In the genomic region with DNA sequence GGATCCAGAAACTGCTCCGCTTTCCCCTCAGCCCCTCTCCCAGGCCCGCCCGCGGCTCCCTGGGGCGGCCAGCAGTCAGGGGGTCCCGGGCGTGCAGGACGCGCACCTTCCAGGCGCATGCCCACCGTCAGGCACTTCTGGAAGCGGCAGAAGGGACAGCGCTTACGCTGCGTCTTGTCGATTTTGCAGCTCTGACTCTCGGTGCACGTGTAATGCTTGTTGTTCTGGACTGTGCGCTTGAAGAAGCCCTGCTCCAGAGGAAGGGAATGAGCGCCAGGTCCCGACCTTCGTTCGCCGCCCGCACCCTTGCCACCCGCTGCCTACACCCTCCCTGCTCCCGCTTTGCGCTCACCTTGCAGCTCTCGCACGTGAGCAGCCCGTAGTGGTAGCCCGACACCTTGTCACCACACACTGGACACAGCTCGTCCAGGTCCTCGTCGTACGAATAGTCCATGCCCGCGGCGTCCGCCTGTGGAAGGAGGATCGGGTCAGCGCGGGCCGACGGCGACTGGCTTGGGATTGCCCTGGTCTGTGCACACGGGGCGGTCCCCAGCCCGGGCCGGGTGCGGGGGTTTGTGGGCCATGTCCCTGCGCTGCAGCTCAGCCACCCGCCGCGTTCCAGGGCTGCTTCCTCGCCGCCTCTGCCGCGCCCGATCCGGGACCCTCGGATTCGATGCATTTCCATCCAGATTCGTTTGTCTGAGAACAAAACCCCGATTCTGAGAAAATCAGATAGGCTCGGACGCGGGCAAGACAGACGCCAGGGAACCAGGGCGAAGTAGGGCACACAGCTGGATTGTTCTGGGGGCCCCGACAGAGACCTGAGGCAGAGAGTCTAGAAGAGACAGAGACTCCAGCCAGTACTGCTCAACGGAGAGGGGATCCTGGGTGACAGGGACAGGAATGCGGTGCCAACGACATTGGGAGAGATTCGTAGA, we compare ENCODE assay signal across 9 mouse cellular contexts. TPM values are rescaled to one million over a fixed set of nuclear protein-coding genes. Genes with fewer than 3 reads are reported as not detected.
DNase-seq lines count a peak whose midpoint lies in the region; ATAC-seq lines count a peak whose summit lies in the region.
"Had no signal": no experiment of that assay in that cellular context is flagged by ENCODE, and none has a peak within 500 bp of the region (broad histone marks: within the 10 kb centered on the region; RNA-seq: fewer than 3 reads in every experiment).

No protein-coding gene starts in this region.

- no peak overlapping the region for H3K27ac ChIP-seq in heart, embryonic 12.5 days (ENCODE audit: poor library complexity, severe bottlenecking)
- H3K27ac ChIP-seq in neural tube, embryonic 13.5 days (replicated peaks): no peak overlapping the region

- no peaks in the 10 kb centered on the region for H3K9me3 ChIP-seq in heart, embryonic 12.5 days (replicated peaks)
- H3K9me3 ChIP-seq in neural tube, embryonic 13.5 days: no peaks in the 10 kb centered on the region

- H3K4me1 ChIP-seq in heart, embryonic 12.5 days (replicated peaks): peaks cover 22% of the 10 kb centered on the region
- H3K4me1 ChIP-seq in neural tube, embryonic 13.5 days (replicated peaks): peaks cover 21% of the 10 kb centered on the region

- ATAC-seq in heart, embryonic 12.5 days (ENCODE audit: insufficient number of reproducible peaks, low FRiP score): no peak
- ATAC-seq in neural tube, embryonic 13.5 days (ENCODE audit: low read depth): 0 out of 2 replicates have a peak, but pooled peaks have one; percentile 16
- ATAC-seq in monocyte, adult 5-6 weeks (replicated peaks; ENCODE audit: insufficient number of reproducible peaks, low FRiP score, low TSS enrichment, poor library complexity, severe bottlenecking): no peak

- intact Hi-C loops in heart, postnatal 36 days (cut with DNase I): loop anchor here (5.0 kb wide), 1 partner anchor 353 kb away; no protein-coding TSS in a partner anchor

- peaks cover 92% of the 10 kb centered on the region for H3K27me3 ChIP-seq in heart, embryonic 12.5 days (replicated peaks)
- peaks cover 93% of the 10 kb centered on the region for H3K27me3 ChIP-seq in neural tube, embryonic 13.5 days

- peak overlapping the region; percentile 60 for H3K4me2 ChIP-seq in heart, embryonic 12.5 days
- H3K4me2 ChIP-seq in neural tube, embryonic 13.5 days: peak overlapping the region; percentile 40

- 2% methylated on average over 75 of the region's 75 CpGs for WGBS in heart, embryonic 12.5 days
- under 1% methylated on average over 75 of the region's 75 CpGs for whole genome bisulfite sequencing in neural tube, embryonic 13.5 days

- peak overlapping the region; percentile 35 for H3K4me3 ChIP-seq in heart, embryonic 12.5 days
- H3K4me3 ChIP-seq in neural tube, embryonic 13.5 days: peak overlapping the region; percentile 16

- no peak for DNase-seq in heart, adult 11 months
- DNase-seq in embryo, embryonic 10 days (ENCODE audit: low spot score): peak; percentile 57
- DNase-seq in heart, postnatal 36 days: peak; percentile 16 to 35
- DNase-seq in kidney, postnatal 4 days: peak; percentile 54 to 70
- no peak for DNase-seq in layer of hippocampus, adult 11-12 months (ENCODE audit: low spot score)

- no peak overlapping the region for H3K9ac ChIP-seq in heart, embryonic 12.5 days
- no peak overlapping the region for H3K9ac ChIP-seq in neural tube, embryonic 13.5 days

- no peaks in the 10 kb centered on the region for H3K36me3 ChIP-seq in heart, embryonic 12.5 days
- H3K36me3 ChIP-seq in neural tube, embryonic 13.5 days: no peaks in the 10 kb centered on the region

RNA-seq across cellular contexts. Expression of a gene that starts 3.8 kb away (rescaled TPM):
- not detected in 2 replicates for polyA plus RNA-seq in heart, embryonic 12.5 days (2016; fragmentation: Nextera tagmentation; extraction: Ambion mirVana)
- total RNA-seq in heart, postnatal 36 days (2021): not detected
- 0.06 TPM in 1 of 2 replicates, not detected in the other for polyA plus RNA-seq in neural tube, embryonic 13.5 days (2015; fragmentation: Nextera tagmentation; extraction: Ambion mirVana)
- not detected in 3 replicates for total RNA-seq in monocyte, adult 5-6 weeks (2017)
- total RNA-seq: gastrocnemius, postnatal 36 days had no signal

Comparison
In these comparisons a context has a peak if more than half of its experiments do, and no peak if none do; other contexts are left out.
1. DNase-seq: peak in embryo, embryonic 10 days (single experiment), heart, postnatal 36 days (2 of 2) and kidney, postnatal 4 days (2 of 2); none in heart, adult 11 months (single experiment) and layer of hippocampus, adult 11-12 months (single experiment).